Mouse (Mus musculus): Measurements from ENCODE around the gene Gm9117. TPM values are rescaled to one million over a fixed set of nuclear protein-coding genes. Genes with fewer than 3 reads are reported as not detected.

The Gm9117 gene
- not detected for total RNA-seq (2023)

DNA sequence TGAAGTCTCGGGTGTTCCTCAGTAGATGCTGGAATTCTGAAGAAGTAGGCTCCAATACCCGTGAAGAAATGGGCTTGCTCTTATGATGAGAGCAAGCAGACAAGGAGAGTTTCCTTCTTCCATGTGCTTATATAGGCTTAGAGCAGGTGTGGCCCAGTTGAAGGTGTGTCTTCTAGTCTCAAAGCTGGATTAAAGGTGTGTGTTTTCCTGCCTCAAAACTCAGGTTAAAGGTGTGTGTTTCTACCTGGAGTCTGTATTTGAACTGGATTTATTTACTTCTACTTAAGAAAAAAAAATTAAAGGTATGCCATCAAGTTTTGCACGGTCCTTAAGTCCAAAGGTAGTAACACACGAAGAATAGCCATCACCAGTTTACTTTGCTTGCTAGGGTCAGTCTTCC lies at the start of gene Gm9117:
Gene Gm9117 (minus strand): TSS at position 101 of the 400 bp plus-strand sequence.

DNA sequence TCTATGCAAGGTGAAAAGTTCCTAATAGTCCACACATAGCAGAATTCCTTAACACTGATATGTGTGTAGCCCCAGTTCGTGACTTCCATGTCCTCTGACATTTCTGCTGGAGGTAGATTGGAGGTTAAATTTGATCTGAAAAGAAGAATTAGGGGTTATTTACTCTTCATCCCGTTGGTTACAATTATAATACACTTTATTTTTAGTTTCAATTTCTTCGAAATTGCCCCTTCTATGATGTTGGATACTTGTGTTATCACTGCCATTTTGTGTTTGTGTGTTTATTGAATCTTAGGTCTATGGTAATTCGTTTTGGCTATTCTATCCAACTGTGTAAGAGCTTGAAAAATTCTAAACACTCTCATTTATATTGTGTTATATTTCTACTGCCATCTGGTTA lies 17.9 kb upstream of the Gm9117 start, which contains the start of gene Tdpoz5:
Gene Tdpoz5 (minus strand): TSS at position 101 of the 400 bp plus-strand sequence.

Other genes starting within 250 kb of the Gm9117 start
- not detected for gene Gm5773, start 170.5 kb downstream of the Gm9117 start, total RNA-seq (2023)
- gene Tdpoz4, start 147.1 kb downstream of the Gm9117 start, total RNA-seq (2023): not detected
- not detected for gene Tdpoz3, start 117.5 kb downstream of the Gm9117 start, total RNA-seq (2023)
- not detected for gene Tdpoz5, start 17.8 kb upstream of the Gm9117 start, total RNA-seq (2023)
- gene Gm9125, start 111.3 kb upstream of the Gm9117 start, total RNA-seq (2023): not detected
- not detected for gene Gm10697, start 129.1 kb upstream of the Gm9117 start, total RNA-seq (2023)
- gene Gm10696, start 234.7 kb upstream of the Gm9117 start, total RNA-seq (2023): not detected

Data from CD8-positive naive resting alpha-beta T cell, adult 57 days (primary cell).